Mouse (Mus musculus) liver, embryonic 15.5 days (tissue): ENCODE measurements around the gene Armc6. TPM values are rescaled to one million over a fixed set of nuclear protein-coding genes. Genes with fewer than 3 reads are reported as not detected.
"Not testable (repeated sequence)": the region's sequence is repeated elsewhere in the genome, so short reads cannot be mapped to it uniquely, and the experiment has no call there.

ENCODE experiments used
- ATAC-seq: fragments of 200-750 bp; cut with Nextera tagmentation; 2 replicates; pipeline ENCODE4 v1.8.0; 2017; ENCODE audit warnings: moderate number of reproducible peaks, mild to moderate bottlenecking, moderate library complexity; ENCODE audit not compliant: insufficient read depth
- H3K27ac ChIP-seq: fragments of 300-500 bp; sonication (generic); replicated peaks from 2 replicates; pipeline ENCODE4 v1.5.1; 2015; ENCODE audit warnings: mild to moderate bottlenecking, inconsistent platforms
- H3K27me3 ChIP-seq: fragments of 300-500 bp; sonication (generic); 2 replicates; pipeline ENCODE4 v1.6.1; 2015; ENCODE audit warnings: mild to moderate bottlenecking, inconsistent platforms
- H3K36me3 ChIP-seq: fragments of 300-500 bp; sonication (generic); replicated peaks from 2 replicates; pipeline ENCODE4 v1.6.1; 2015; ENCODE audit warnings: moderate library complexity, mild to moderate bottlenecking, inconsistent platforms
- H3K4me1 ChIP-seq: fragments of 300-500 bp; sonication (generic); replicated peaks from 2 replicates; pipeline ENCODE4 v1.6.1; 2015; ENCODE audit warnings: inconsistent platforms
- H3K4me2 ChIP-seq: fragments of 300-500 bp; sonication (generic); 2 replicates; pipeline ENCODE4 v1.6.1; 2015; ENCODE audit warnings: moderate library complexity, mild to moderate bottlenecking, inconsistent platforms
- H3K4me3 ChIP-seq: fragments of 300-500 bp; sonication (generic); replicated peaks from 2 replicates; pipeline ENCODE4 v1.5.1; 2015; ENCODE audit warnings: mild to moderate bottlenecking, inconsistent platforms
- H3K9ac ChIP-seq: fragments of 300-500 bp; sonication (generic); 2 replicates; pipeline ENCODE4 v1.6.1; 2015; ENCODE audit warnings: moderate library complexity, mild to moderate bottlenecking, inconsistent platforms
- H3K9me3 ChIP-seq: fragments of 300-500 bp; sonication (generic); replicated peaks from 2 replicates; pipeline ENCODE4 v1.6.1; 2016; ENCODE audit warnings: inconsistent platforms
- WGBS: fragments of 180-500 bp; shearing (Covaris S2); methylation state at CpG from one replicate; pipeline ENCODE4 v1.1.7; 2015; ENCODE audit warnings: mixed read lengths; ENCODE audit not compliant: insufficient replicate concordance; 5-methylcytosine and 5-hydroxymethylcytosine counted together
- polyA plus RNA-seq: library from polyadenylated mRNA; unstranded; fragments of >200 nt; fragmentation: Nextera tagmentation; extraction: Ambion mirVana; gene quantifications from 2 replicates; pipeline ENCODE4 v1.2.1, GENCODE M21; 2015

Armc6 gene
- polyA plus RNA-seq, 1 experiment from 2014 or later: 12.4 TPM

DNA sequence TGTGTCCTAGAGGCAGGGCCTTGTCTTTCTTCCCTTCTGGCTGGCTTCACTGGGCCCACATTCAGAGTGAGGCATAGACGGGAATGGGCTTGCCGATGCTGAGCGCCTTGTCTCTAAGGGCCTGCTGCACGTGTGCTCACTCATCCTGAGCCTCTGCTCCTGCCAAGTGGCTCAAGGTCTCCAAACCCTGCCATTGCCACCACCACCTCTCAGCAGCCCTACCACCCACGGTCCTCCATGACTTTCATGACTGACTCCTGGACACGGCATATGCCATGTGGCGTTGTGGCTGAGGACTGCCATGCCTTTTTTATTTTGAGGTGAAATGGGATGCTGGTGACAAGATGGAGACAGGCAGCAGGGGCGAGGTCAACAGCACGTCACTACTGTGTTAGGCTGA is 3.4 kb downstream of the Armc6 start:
- peaks cover 29% of the 10 kb centered on the region for H3K4me1 ChIP-seq
- no peak overlapping the region for H3K9ac ChIP-seq
- no peak overlapping the region for H3K4me2 ChIP-seq
- H3K4me3 ChIP-seq: no peak overlapping the region
- H3K9me3 ChIP-seq: no peaks in the 10 kb centered on the region
- no peak for ATAC-seq
- peaks cover 44% of the 10 kb centered on the region for H3K36me3 ChIP-seq
- no peak overlapping the region for H3K27ac ChIP-seq
- no peaks in the 10 kb centered on the region for H3K27me3 ChIP-seq
- 87% methylated on average over 9 of the region's 9 CpGs for WGBS

DNA sequence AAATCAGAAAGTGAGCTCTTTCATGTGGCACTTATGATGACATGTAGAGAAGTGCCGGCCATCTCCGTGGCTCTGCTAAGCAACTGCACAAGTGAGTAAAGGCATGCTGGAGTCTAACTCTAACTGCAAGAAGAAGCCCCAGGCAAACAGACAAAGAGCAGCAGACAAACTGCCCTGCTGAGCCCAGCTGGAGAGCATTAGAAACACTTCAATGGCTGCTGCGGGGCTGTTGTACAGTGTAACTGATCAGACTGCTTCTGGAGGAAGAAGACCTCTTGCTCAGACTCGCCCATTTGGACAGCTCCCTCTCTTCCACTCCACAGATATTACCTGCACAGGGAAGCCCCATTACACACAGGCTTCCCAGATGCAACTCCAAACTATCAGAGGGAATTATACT is 6.3 kb downstream of the Armc6 start:
- peaks cover 62% of the 10 kb centered on the region for H3K36me3 ChIP-seq
- no peak overlapping the region for H3K4me2 ChIP-seq
- H3K27me3 ChIP-seq: no peaks in the 10 kb centered on the region
- H3K4me1 ChIP-seq: peaks cover 10% of the 10 kb centered on the region
- WGBS: 77% methylated on average over 4 of the region's 4 CpGs
- H3K27ac ChIP-seq: no peak overlapping the region
- no peaks in the 10 kb centered on the region for H3K9me3 ChIP-seq
- H3K4me3 ChIP-seq: no peak overlapping the region
- H3K9ac ChIP-seq: no peak overlapping the region
- ATAC-seq: no peak

DNA sequence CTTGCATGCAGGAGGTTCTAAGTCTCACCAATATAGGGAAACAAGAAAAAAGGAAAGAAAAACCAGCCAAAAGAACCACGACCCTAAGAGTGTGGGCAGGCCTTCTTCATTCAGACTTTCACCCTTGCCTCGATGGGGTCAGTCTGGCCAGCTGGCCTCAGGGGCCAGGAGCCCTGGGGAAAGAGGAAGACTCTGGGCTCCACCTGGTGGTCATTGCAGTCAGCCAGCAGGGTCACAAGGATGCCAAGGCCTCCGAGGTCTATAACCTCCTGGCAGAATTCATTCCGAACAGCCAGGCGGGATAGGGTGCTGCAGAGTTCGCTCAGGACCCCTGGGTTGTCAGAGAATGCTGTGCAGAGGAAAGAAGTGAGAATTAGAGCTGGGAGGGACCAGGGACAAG is 10.9 kb downstream of the Armc6 start:
- peaks cover 36% of the 10 kb centered on the region for H3K36me3 ChIP-seq
- H3K9me3 ChIP-seq: no peaks in the 10 kb centered on the region
- no peak overlapping the region for H3K4me3 ChIP-seq
- H3K27ac ChIP-seq: no peak overlapping the region
- H3K4me2 ChIP-seq: no peak overlapping the region
- H3K27me3 ChIP-seq: peaks cover 7% of the 10 kb centered on the region; the same call in 1 of the 2 replicates
- peaks cover 27% of the 10 kb centered on the region for H3K4me1 ChIP-seq
- no peak for ATAC-seq
- 45% methylated on average over 6 of the region's 6 CpGs for WGBS
- no peak overlapping the region for H3K9ac ChIP-seq

- ATAC-seq: no peak
- Histone ChIP-seq H3K4me2 (no peak overlapping the region), H3K27ac (no peak overlapping the region), H3K4me3 (no peak overlapping the region), H3K9ac (no peak overlapping the region), H3K4me1 (peaks cover 27% of the 10 kb centered on the region), H3K36me3 (peaks cover 26% of the 10 kb centered on the region), H3K9me3 (no peaks in the 10 kb centered on the region), H3K27me3 (peaks cover 8% of the 10 kb centered on the region; the same call in 1 of the 2 replicates)
- WGBS: 83% methylated on average over 12 of the region's 12 CpGs
Measured at GRCm38 (mm10) chr8:70222041-70222440, 12.2 kb downstream of the Armc6 start.

DNA sequence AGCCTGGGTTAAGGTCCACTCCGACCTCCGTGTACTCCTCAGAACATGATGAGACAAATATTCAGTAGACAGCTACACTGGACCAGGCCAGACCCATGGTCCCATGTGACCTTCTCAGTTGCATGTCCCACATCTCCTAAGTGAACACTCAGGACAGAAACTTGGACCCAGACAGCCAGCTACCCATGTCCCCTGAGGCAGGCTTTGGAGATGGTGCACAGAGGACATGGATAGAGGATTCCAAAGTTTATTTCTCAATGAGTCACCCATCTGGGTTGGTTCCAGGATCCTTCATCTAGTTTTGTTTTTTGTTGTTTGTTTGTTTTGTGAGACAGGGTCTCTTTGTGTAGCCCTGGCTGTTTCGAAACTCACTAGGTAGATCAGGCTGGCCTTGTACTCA is 13.4 kb downstream of the Armc6 start:
- Histone ChIP-seq H3K27me3 (peaks cover 8% of the 10 kb centered on the region; the same call in 1 of the 2 replicates), H3K4me1 (peaks cover 27% of the 10 kb centered on the region), H3K27ac (0 out of 2 replicates have a peak overlapping the region, but pooled peaks have one; percentile 38), H3K36me3 (peaks cover 20% of the 10 kb centered on the region), H3K4me2 (no peak overlapping the region), H3K4me3 (no peak overlapping the region), H3K9ac (no peak overlapping the region), H3K9me3 (no peaks in the 10 kb centered on the region)
- whole genome bisulfite sequencing: 58% methylated on average over 3 of the region's 3 CpGs
- no peak for ATAC-seq

GRCm38 (mm10) chr8:70220236-70220840 is 13.9 kb downstream of the Armc6 start:
- H3K4me1 ChIP-seq: peaks cover 27% of the 10 kb centered on the region
- H3K4me2 ChIP-seq: no peak overlapping the region
- 67% methylated on average over 8 of the region's 8 CpGs for WGBS
- no peaks in the 10 kb centered on the region for H3K9me3 ChIP-seq
- ATAC-seq: peak; percentile 15; the same call in 1 of the 2 replicates
- H3K4me3 ChIP-seq: no peak overlapping the region
- 0 out of 2 replicates have a peak overlapping the region, but pooled peaks have one; percentile 38 for H3K27ac ChIP-seq
- H3K9ac ChIP-seq: no peak overlapping the region
- H3K27me3 ChIP-seq: peaks cover 8% of the 10 kb centered on the region; the same call in 1 of the 2 replicates
- H3K36me3 ChIP-seq: peaks cover 15% of the 10 kb centered on the region

DNA sequence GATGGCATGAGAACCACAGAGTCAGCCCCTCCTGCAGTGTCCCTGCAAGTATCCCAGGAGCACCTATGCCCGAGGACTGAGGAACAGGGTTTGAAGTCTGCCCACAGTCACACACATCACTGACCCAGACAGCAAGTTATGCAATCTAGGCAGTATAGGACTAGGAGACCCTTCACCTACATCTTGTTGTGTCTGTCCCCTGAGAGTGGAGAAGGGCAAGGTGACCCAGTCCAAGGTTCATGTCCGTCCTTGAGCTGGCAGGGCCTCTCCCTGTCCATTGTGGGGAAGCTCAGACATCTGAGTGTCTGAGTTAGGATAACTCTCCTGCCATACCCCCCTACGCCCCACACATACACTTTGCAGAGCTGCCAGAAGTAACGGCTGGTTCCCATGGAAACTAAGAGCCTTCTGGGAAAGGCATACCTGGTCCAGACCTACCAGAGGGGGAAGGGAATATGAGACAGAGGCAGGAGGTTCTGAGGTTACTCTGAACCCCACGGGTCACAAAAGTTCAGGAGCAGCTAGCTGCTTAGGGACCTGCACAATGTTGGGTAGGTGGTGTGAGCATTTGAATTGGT is 15.1 kb downstream of the Armc6 start:
- 0 out of 2 replicates have a peak, but pooled peaks cover 5% of the 10 kb centered on the region for H3K36me3 ChIP-seq
- H3K4me2 ChIP-seq: no peak overlapping the region
- peaks cover 27% of the 10 kb centered on the region for H3K4me1 ChIP-seq
- H3K9me3 ChIP-seq: no peaks in the 10 kb centered on the region
- 0 out of 2 replicates have a peak, but pooled peaks have one; percentile 26 for ATAC-seq
- no peak overlapping the region for H3K9ac ChIP-seq
- H3K4me3 ChIP-seq: no peak overlapping the region
- WGBS: 47% methylated on average over 5 of the region's 5 CpGs
- 0 out of 2 replicates have a peak overlapping the region, but pooled peaks have one; percentile 38 for H3K27ac ChIP-seq
- peaks cover 8% of the 10 kb centered on the region; the same call in 1 of the 2 replicates for H3K27me3 ChIP-seq

DNA sequence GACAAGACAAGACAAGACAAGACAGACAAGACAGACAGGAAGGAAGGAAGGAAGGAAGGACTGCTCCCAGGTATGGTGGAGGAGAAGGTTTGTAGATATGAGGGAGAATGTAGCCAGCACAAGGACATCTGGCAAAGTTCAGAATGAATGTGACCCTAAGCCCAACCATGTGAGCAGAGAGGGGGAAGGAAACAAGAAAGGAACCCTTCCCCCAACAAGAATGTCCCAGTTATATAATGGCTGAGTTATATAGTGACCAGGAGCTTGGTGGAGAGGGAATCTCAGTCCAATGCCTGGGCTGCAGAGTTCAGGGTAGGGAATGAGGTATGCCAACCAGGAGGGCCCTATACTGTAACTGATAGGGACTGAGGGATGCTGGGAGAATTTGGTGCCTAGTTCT is 16.8 kb downstream of the Armc6 start:
- H3K9ac ChIP-seq: no peak overlapping the region
- peaks cover 8% of the 10 kb centered on the region; the same call in 1 of the 2 replicates for H3K27me3 ChIP-seq
- H3K27ac ChIP-seq: no peak overlapping the region
- H3K9me3 ChIP-seq: no peaks in the 10 kb centered on the region
- no peak for ATAC-seq
- peaks cover 37% of the 10 kb centered on the region for H3K4me1 ChIP-seq
- no peak overlapping the region for H3K4me3 ChIP-seq
- no peaks in the 10 kb centered on the region for H3K36me3 ChIP-seq
- no peak overlapping the region for H3K4me2 ChIP-seq

GRCm38 (mm10) chr8:70216566-70216965 is 17.7 kb downstream of the Armc6 start:
- H3K9me3 ChIP-seq: no peaks in the 10 kb centered on the region
- H3K9ac ChIP-seq: no peak overlapping the region
- H3K27ac ChIP-seq: no peak overlapping the region
- H3K27me3 ChIP-seq: peaks cover 8% of the 10 kb centered on the region; the same call in 1 of the 2 replicates
- no peak for ATAC-seq
- no peak overlapping the region for H3K4me2 ChIP-seq
- no peak overlapping the region for H3K4me3 ChIP-seq
- no peaks in the 10 kb centered on the region for H3K36me3 ChIP-seq
- WGBS: 67% methylated on average over 1 of the region's 1 CpGs
- H3K4me1 ChIP-seq: peaks cover 42% of the 10 kb centered on the region

- not testable (repeated sequence) for H3K4me2 ChIP-seq, H3K27ac ChIP-seq, H3K9me3 ChIP-seq, H3K4me3 ChIP-seq, ATAC-seq, H3K9ac ChIP-seq, H3K36me3 ChIP-seq, H3K27me3 ChIP-seq
- H3K4me1 ChIP-seq: peaks cover 42% of the 10 kb centered on the region
- WGBS: 63% methylated on average over 3 of the region's 3 CpGs
Measured at GRCm38 (mm10) chr8:70216161-70216560, 18.1 kb downstream of the Armc6 start.

DNA sequence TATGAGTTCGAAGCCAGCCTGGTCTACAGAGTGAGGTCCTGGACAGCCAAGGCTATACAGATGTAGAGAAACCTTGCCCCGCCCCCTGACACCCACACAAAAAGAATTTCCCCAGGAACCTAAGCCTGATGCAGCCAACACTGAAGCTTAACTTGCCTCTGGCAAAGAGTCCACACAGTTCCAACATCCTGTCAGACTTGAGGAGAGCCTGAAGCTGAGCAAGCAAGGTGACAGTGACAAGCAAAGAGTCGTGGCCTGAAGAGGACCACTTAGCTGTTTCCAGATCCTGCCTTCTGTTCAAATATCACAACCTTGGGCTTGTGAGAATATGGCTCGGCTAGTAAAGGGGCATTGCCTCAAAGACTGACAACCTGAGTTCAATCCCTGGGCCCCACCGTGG is 19.2 kb downstream of the Armc6 start:
- H3K27ac ChIP-seq: no peak overlapping the region
- no peak overlapping the region for H3K4me2 ChIP-seq
- H3K9me3 ChIP-seq: no peaks in the 10 kb centered on the region
- no peaks in the 10 kb centered on the region for H3K36me3 ChIP-seq
- no peak overlapping the region for H3K9ac ChIP-seq
- peaks cover 8% of the 10 kb centered on the region; the same call in 1 of the 2 replicates for H3K27me3 ChIP-seq
- WGBS: 66% methylated on average over 5 of the region's 5 CpGs
- no peak for ATAC-seq
- peaks cover 43% of the 10 kb centered on the region for H3K4me1 ChIP-seq
- no peak overlapping the region for H3K4me3 ChIP-seq
